Mouse (Mus musculus) liver, adult 2 months (tissue): Measurements from ENCODE around the gene Ctdspl.

ENCODE experiments used
- CTCF ChIP-seq: fragments of 200-500 bp; IDR thresholded peaks from 2 replicates; pipeline ENCODE4 v1.5.1; 2011; ENCODE audit warnings: low read depth, low read length, control low read depth
- POLR2A ChIP-seq: fragments of 200-500 bp; IDR thresholded peaks from 2 replicates; pipeline ENCODE4 v1.6.1; 2011; ENCODE audit warnings: low read length, control low read depth; ENCODE audit not compliant: insufficient read depth; ENCODE audit errors: extremely low read depth

GRCm38 (mm10) chr9:118939410-118939809 lies 13.2 kb downstream of the Ctdspl start:
- no peak for TF ChIP-seq CTCF
- TF ChIP-seq POLR2A: no peak
